Mouse (Mus musculus) gastrocnemius, postnatal 36 days (tissue): Measurements from ENCODE around the gene Rpp25l. TPM values are rescaled to one million over a fixed set of nuclear protein-coding genes. Genes with fewer than 3 reads are reported as not detected.
"Not testable (repeated sequence)": the region's sequence is repeated elsewhere in the genome, so short reads cannot be mapped to it uniquely, and the experiment has no call there.

Experiments
- DNase-seq, 2 experiments: peaks; one replicate each; pipeline ENCODE4 v3.0.0; 2022
- intact Hi-C: fragments of 180-260 bp; cut with DNase I; formaldehyde crosslinking; loops from one replicate; pipeline ENCODE4 v1.15.1; 2025
- total RNA-seq, 2 experiments: library from RNA; stranded (reverse); gene quantifications; 2 replicates each; pipeline ENCODE4 v1.2.3; 2021

Gene Rpp25l
- total RNA-seq, 2 experiments from 2014 or later, result 46.8 to 50.0 TPM

DNA sequence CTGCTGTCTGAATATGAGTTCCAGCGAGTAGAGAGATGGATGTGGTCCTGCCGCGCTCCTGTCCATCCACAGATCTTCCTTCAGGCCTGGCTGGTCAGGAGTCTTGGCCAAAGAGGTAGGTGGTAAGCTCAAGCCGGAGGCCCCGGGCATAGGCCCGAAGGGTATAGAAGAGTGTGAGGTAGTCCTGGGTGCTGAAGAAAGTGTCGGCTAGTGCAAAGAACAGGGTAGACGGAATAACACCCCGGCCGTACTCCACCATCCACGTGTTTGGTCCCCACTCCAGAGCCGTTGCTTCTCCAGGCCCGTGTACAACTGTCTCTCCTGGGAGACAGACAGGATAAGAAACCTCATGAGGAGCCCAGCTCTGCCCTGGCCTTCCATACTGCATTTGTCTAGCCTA is 25.9 kb upstream of the Rpp25l start:
- intact Hi-C loops, result no loop called here
- DNase-seq, result no peak

DNA sequence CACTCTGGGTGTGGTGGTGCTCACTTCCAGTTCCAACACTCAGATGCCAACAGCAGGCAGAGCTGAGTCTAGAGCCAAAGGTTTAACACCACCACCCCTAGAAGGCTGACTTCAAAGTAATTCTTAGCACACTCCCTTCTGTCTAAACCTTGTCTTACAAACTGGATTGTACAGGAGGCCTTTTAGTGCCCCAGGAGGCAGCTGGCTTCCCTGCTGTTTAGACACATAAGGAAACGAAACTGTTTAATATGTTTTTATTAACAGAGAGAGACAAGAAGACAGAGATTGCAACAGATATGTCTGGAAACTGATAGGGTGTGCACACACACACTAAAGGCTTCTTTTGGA is 24.9 kb upstream of the Rpp25l start:
- no peak for DNase-seq
- intact Hi-C loops, result no loop called here

DNA sequence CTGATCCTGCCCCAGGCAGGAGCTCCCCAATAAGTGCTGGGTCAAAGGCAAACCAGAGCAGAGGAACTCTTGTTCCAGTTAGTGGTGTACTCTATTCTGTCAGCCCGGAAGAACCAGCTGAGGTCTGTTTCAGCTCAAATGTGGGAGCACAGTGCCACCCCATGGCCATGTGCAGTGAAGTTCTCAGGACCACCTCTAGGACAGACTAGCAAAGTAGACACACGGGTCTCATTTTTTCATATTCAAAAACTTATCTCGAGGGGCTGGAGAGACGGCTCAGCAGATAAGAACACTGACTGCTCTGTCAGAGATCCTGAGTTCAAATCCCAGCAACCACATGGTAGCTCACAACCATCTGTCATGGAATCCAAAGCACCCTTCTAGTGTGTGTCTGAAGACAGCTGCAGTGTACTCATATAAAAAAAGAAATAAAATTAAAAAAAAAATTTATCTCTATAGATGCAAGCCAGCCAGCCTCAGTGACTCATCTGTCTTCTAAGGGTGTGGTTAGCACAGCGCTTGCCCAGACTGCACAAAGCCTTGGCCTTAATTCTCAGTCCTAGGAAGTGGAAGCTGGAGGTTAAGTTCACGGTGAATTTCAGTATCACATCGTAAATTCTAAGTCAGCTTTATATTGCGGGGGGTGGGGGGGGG is 24.4 kb upstream of the Rpp25l start:
- DNase-seq, result peak; percentile 67 to 68
- intact Hi-C loops, result loop anchor here (1.0 kb wide), 1 partner anchor 20 kb away; no protein-coding TSS in a partner anchor

DNA sequence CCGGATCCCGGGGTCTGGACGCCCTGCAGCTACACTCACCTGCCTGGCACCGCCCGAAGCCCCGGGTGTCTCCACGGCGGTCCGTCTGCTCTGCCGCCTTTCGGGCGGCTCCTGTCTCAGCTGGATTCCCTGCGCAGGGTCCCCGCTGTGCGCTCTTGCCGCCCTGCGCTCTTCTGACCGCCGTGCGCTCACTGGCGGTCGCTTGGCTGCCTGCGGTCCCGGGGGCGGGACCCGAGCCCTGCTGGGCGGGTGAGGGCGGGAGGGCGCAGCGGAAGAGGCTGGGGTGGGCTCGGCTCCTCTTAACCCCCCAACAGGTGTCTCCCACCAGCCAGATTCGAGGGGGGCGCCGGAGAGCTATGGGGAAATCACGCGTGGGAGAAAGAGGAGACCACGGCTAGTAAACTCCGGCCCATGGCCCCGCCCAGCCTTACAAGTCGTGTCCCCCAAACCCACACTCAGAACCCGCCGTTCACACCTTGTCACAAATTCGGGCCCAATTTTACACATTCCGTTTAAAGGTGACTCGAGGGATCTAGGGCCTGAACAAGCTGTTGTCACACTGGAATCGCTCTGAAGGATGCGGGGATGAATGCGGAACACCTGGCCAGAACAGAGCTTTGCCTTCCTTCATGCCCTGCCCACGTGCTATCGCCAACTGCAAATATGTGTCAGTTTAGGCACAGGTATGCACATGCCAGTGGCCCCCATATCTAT is 17.9 kb upstream of the Rpp25l start, which contains the start of gene Arid3c:
Gene Arid3c, minus strand, starts transcription at position 91 of the 714 bp plus-strand sequence.
- intact Hi-C loops, result no loop called here
- no peak for DNase-seq

DNA sequence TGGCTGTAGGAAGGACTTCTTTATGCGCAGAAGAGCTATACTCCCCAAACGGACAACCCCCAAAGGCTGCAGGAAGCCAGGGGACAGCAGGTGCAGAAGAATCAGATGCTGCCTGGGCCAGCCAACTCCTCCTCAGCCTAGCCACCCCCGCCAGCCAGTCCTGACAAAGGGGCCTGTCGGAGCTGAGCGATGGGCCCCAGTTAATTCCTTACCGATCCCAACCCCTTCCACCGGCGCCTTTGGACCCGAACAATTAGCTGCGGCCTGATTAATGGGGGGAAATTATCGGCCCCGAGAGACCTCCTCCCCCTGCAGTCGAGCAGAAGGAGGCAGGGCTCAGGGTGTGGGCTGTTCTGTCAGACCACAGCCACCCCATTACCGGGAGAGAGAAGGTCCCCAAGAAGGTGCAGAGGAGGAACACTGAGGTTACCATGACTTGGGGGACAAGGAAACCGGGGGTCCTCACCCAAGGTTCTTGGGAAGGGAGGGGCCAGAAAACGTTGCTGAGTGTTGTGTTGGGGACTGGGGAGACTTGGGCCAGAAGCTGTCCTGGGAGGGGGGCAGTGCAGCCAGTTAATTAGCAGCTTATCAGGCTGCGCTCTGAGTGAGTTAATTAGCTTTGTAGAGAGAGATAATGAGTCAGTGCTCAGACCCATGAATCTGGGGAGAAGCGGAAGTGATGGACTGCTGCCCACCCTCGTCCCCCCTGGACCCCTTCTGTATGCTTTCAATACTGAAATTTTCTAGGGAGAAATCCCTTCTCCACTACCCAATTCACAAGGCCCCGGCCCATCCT is 13.7 kb upstream of the Rpp25l start:
- DNase-seq, result no peak
- intact Hi-C loops, result no loop called here

DNA sequence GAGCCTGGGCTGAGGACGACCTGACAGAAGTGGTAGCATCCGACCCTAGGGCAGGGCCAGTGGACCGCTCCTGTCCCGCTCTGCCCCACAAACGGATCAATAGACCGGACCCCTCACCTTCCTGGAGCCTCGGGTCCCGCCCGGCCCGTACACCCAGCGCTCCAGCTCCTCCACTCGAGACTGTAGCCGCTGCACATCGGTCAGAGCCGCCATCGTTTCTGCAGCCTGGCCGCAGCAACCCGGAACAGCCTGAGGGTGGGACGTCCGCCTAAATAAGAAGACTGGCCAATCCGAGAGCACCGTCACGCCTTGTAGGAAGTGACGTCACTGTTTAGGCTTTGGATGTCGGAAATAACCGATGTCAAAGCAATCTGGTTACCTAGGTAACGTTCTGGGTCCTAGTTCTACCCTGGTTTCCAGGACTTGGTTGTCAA is 9.6 kb upstream of the Rpp25l start, which contains the start of gene Dctn3:
Gene Dctn3, minus strand, starts transcription at position 253 of the 434 bp plus-strand sequence.
- DNase-seq, result peak; percentile 72 to 77
- intact Hi-C loops, result no loop called here

DNA sequence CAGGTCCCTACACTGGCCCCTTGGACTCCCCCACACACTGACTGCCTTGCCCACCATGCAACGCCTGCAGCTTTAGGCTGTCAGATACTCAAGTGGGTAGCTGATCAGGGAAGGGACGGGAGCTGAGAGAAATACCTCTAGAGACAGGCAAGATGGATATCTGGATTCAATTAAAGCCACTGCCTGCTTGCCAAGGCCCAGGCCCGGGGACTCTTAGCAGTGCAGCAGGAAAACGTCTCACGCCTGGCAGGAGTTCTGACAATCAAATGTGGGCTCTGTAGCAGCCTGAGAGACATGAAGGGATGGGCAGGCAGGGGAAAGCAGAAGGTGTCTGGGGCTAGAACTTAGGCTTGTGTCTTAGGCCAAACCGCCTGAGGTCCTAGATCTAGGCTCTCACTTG is 3.5 kb upstream of the Rpp25l start:
- intact Hi-C loops, result loop anchor here (1.0 kb wide), 1 partner anchor 20 kb away; no protein-coding TSS in a partner anchor
- DNase-seq, result no peak

DNA sequence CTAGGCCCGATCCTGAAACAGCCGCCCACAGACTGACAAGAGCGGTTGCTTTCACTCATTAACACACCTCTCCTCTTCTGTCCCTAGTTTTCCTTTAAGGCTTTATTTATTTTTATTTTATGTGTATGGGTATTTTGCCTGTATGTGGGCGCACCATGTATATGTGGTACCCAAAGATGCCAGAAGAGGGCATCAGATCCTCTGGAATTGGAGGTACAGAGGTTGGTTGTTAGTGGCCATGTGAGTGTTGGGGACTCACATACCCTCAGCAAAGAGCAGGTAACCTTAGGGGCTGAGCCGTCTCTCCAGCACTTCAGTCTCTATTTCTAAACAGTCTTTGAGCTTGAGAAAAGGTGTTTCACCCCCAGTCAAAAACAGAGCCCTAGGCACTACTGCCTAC is 2.3 kb upstream of the Rpp25l start:
- intact Hi-C loops, result no loop called here
- no peak for DNase-seq

DNA sequence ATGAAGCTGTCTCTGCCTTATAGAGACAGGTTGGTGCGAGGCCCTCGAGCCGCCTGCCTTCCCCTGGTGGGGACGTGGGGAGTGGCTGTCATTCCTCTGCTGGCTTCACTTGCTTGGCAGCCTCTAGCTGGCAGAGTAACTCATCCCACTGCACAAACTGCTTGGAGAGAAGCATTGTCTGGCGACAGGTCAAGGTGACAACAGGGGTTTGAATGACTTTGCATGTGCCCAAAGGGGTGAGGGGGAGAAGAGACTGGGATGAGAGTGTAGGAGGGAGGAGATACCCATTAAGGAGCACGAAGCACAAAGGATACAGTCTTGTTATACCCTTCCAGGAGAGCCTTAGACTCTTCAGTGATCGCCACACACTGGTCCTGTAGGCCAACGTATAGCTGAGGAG is 1.7 kb upstream of the Rpp25l start:
- intact Hi-C loops, result no loop called here
- no peak for DNase-seq

DNA sequence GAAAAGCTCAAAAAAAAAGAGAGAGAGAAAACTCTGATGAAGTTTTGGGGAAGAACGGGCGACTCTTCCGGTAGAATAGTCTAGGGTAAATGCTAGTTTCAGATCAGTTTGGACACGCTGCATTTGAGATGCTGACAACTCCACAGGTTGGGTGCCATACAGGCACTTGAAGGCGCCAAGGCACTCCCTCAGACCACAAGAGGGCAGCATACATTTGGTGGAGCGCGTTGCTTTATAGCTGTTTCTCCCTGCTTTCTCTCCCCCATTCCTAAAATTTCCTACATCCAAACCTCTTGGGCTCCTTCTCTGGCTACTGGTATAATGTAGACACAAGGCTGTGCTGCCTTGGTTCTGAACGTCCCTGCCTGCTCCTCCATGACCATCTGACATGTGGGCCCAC is 942 bp upstream of the Rpp25l start:
- intact Hi-C loops, result loop anchor here (5.0 kb wide), 1 partner anchor 247 kb away; the partner anchor contains the start of gene Nudt2
- peak in 1 of 2 experiments; percentile 41 for DNase-seq

DNA sequence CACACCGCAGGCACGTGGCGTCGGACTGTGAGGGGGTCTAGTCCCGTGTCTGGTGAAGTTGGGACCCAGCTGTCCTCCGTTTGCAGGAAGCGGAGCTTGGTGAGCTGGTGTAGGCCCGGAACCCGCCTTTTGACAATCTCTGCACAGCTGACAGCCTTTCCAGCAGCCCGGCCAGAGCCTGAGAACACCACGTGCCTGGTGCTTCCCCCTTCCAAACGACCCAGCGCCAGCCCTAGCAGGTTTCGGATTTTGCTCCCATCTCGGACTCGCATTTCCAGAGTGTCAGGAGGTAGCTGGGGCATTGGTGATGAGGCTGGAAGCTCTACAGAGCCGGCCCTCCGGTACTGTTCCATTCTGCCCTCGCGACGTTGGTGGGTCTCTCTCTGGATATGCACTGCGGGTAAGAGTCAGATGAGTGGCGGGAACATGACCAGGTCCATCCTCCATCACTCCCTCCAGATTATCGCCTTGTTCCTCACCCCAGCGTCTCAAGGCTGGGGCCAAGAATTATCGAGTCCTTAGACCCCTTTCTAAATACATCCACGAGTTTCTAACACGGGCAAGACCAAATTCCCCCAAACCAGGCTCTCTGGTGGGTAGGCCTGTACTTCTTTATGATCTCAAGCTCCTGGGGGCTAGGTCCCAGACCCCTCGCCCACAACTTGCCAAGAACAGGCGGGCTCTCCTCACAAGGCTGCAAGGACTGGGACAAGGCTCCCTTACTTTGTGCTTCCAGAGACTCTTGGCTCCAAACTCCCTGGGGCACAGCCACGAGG is 725 bp downstream of the Rpp25l start:
- peak; percentile 40 for DNase-seq
- intact Hi-C loops, result loop anchor here (5.0 kb wide), 1 partner anchor 245 kb away; the partner anchor contains the start of gene Nudt2

DNA sequence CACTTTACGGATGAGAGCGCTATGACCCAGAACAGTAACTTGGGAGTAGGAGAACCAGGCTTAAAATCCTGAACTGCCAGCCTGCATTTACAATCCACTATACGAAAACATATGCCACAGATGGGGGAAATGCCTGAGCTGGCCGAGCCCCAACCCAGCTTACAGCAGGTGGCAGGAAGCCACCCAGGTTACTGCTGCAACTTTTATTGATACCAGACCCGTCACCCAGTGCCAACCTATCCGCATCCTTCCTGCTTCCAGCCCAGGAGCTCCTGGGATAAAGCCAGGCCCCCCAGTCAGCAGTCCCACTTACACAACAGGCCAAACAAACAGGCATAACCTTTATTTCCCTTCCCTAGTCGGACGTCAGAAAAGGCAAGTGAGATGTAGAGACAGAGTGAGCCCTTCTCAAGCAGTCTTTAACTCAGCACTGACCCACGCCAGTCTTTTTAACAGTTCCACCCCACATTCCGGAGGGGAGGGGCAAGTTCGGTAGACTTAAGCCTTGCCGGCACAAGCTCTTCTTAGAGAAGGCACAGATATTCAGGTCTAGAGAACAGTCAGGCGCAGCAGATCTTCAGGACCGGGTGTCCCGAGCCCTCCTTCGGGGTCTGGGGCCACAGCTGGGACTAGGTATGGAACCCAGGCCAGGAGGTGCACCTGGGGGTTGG is 1.5 kb downstream of the Rpp25l start:
- DNase-seq, result no peak

DNA sequence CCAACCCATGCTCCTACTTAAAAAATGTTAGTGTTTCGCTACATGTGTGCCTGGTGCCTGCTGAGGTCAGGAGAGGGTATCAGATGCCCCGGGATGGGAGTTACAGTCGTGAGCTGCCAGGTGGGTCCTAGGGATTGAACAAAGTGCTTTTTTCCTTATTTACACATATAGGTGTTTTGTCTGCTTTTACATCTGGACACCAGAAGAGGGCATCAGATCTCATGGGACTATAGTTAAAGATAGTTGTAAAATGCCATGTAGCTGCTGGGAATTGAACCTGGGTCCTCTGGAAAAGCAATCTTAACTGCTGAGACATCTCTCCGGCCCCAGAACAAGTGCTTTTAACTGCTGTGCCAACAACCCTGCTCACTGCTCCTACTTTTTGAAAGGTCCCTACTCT is 3.1 kb downstream of the Rpp25l start:
- intact Hi-C loops, result loop anchor here (5.0 kb wide), 1 partner anchor 243 kb away; the partner anchor contains the start of gene Nudt2
- no peak for DNase-seq

More for the DNA sequence above, 1.5 kb downstream of the Rpp25l start:
- intact Hi-C loops, result loop anchor here (5.0 kb wide), 1 partner anchor 245 kb away; the partner anchor contains the start of gene Nudt2

DNA sequence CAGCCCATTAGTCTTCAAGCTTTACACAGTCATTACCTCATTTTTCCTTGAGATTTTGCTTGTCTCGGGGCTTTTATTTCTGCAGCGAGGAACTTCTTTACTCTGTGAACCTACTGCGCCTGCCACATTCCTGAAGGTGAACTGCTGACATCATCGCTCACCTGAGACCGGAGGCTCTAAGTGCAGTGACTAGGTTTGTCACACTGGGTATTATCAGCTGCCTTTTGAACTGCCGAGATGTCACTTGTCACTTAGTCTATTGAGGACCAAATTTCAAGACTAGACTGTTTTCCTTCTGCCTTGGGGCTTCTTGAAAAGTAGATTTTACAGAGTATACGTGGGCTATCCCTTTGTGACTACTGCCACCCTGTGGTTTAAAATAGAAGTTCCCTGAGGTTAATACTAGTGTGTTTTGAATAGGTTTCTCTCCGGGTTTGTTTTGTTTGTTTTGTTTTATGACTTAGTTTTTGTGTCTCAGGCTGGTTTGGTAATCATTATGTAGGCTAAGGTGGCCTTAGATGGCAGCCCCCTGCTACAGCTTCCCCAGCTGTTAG is 5.1 kb downstream of the Rpp25l start:
- DNase-seq, result no peak
- intact Hi-C loops, result loop anchor here (5.0 kb wide), 4 partner anchors 51 to 186 kb away; no protein-coding TSS in a partner anchor

DNA sequence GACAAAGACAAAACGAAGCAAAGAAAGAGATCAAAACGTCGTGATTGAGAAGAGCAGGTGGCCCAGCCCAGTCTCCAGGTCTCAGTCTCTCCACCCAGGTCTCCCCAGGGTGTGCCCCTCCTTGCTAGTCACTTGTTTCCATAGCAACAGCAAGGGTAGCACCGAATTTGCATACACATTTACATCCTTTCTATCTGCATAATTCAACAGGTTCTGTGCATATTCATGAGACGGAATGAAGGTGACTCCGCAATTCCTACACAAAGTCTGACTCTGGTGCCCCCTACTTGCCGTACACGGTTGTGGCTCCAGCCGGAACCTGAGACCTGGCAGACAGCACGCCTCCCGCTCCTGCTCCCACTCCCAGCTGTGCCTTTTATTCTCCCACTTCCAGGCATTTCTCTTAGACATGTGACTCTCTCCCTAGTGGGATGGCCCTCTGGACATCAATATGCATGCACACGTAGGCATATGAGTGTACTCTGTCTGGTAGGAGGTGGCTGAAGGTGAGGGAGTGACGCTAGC is 6.3 kb downstream of the Rpp25l start:
- intact Hi-C loops, result loop anchor here (5.0 kb wide), 4 partner anchors 50 to 185 kb away; no protein-coding TSS in a partner anchor
- peak; percentile 44 to 54 for DNase-seq

DNA sequence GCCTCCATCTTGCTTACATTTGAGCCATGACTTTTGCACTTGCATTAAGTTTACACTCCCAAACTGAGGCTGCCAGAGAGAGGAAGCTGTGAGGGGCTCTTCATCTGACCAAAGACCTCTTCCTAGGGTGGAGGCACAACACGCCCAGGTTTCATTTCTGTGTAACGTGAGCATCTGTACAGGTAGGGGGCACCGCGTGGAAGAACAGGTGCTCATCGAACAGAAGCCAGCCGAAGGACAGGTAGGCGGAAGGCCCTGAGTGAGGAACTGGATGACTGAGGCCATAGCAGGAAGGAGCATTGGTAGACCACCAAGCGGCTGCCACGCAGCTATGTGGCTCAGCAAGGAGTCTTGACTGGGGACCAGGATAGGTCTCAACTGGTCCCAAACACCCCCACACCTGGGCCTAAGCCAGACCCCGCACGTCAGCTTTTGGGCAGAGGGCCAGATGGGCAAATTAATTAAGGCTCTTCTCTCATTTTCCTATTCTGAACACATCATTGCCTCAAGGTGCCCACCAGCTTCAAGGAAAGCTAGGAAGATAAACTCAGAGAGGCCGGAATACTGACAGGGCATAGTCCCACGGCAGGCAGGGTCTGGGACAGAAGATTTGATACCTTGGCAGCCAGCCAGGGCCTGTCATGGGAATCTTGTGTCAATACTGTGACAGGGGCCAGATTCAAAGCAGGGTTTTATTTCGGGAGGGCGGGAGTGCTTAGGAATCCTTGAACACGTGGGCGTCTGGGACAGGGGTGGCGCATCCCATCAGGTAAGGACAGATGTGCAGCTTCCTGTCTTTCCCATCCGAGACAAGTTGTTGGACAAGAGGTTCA is 7.2 kb downstream of the Rpp25l start:
- DNase-seq, result no peak
- intact Hi-C loops, result loop anchor here (5.0 kb wide), 4 partner anchors 49 to 184 kb away; no protein-coding TSS in a partner anchor

DNA sequence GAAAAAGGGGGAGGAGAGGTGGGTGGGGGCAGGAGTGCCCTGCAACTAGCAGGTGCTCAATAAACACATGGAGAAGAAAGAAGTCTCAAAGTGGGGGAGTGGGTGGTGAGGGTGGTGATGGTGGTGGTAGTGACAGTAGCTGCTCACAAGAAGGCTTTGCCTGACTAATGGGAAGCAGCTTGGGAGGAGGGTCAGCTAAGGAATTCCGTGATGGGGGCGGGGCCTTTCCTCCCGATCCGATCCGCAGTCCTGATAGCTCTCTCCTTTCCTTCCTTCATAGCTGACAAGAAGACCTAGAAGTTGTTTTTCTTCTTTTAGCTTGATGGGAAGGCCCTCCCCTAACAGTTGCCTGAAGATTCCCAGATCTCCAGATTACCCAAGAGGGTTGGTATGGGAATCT is 8.7 kb downstream of the Rpp25l start:
- DNase-seq, result no peak
- intact Hi-C loops, result loop anchor here (5.0 kb wide), 4 partner anchors 47 to 182 kb away; no protein-coding TSS in a partner anchor

DNA sequence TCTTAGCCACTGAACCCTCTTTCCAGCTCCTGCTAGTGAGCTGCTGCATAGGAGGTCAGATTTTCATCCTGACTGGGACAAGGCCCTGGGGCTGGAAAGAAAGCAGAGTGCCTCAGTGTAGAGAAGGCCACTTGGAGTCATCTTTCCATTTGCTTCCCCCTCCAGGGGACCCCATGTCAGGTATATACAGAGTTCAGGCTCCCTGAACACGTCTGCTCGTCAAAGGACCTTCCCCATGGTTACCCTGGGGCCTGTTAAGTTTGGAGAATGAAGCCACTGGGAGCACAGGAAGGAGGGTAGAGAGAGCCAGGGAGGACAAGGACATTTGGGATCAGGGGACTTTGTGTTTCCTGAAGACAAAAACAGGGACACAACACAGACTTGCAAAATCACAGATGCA is 11.1 kb downstream of the Rpp25l start:
- intact Hi-C loops, DNase-seq: not testable (repeated sequence)
